Mouse (Mus musculus): ENCODE results near the gene Drg1. TPM values are rescaled to one million over a fixed set of nuclear protein-coding genes. Genes with fewer than 3 reads are reported as not detected.

The Drg1 gene
- total RNA-seq, 4 experiments from 2014 or later: 95.6 to 98.8 (median 96.9) TPM

DNA sequence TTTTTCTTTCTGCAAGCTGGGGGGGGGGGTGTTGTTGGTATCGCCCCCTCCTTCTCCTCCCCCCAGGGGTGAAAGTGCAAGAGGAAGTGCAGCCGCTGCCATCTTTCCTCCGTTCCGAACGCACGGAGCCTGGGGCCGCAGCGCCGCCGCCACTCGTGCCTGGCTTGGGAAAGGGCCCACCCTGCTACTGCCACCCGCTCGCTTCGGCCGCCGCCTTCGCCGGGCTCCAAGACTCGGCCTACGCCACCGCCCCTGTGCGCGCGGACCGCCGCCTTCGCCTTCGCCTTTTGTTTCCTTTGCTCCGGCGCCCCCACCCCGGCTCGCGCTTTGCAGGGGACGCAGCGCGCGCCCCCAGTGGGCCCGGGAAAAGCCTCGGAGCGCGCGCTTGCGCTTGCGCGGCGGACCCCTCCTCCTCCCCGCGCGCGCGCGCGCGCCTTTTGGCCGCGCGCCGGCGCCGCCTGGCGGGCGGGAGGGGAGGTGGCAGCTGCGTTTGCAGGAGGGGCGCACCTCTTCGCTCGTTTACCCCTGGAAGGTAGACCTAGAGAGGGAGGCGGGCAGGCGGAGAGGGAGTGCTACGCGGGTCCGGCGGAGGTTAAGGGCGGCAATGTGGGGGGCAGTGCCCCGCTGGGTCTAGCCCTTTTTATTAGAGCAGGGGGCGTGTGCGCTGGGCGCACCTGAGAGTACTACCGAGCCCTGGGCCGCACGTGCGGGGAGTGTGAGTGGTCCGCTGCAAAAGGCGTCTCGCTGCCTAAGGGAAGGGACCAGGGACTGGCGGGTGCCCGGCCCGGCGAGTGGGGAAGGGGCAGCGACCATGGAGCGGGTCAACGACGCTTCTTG, 23.8 kb upstream of the Drg1 start:
- DNase-seq (ENCODE audit: low spot score in 2 of 2): peak; percentile 82 to 83

DNA sequence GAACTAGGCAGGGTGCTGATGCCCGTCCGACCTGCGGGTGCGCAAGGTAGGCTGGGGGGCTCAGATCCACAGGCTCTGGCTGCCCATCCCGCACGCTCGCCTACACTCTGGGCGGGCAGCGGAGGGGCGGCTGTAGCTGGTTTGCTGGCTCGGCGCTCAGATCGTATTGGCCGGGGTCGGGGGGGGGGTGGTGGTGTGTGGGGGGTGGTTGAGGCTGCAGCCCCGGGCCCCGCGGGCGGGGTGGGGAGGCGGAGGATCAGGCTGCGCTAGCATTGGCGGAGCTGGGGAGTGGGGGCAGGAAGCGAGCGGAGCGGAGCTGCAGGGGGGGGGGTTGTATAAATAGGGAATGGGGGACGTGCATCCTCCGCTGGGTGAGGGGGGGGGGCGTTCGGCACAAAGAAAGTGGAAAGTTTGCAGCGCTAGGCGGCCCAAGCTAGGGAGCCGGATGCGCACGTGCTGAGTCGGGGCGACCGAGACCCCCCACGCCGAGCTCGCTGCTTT, 23.1 kb upstream of the Drg1 start:
- DNase-seq (ENCODE audit: low spot score in 2 of 2): peak in 1 of 2 experiments; percentile 76

DNA sequence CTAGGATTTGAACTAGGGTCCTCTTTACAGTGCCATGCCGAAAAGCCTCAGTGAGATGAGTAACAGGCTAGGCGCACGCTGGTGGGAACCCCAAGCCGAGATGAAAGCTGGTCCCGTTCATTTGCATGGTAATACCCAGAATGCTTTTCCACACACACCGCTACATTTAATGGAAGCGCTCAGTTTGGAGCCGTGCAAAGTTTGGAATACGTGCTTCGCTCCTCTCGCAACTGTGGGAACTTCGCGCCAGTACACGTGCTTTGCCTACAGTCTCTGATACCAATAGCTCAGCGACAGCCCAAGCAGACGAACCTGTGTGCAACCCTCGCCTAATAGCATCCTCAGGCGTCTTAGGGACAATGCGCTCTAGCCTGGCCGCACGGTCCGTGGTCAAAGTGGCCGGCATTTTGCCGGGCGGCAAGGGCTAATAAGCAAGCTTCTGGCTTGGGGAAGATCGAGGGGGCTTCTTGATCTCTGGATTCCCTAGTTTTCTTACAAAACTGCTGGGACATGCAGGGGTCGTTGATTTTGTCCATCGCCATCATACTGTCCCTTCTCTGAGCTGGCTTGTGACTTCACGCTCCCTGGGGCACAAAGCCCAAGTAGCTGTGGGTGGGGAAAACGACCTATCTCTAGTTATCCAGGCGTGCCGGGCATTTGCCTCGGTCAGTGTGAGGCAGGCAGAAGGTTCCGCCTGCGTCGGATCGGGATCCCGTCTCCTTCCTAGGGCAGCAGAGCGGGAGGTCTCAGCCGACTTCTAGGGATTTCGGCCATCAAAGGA, 22.5 kb upstream of the Drg1 start, which contains the start of gene Patz1:
Gene Patz1 (plus strand): TSS at position 354 of the 781 bp plus-strand sequence.
- peak in 1 of 2 experiments; percentile 59 for DNase-seq (ENCODE audit: low spot score in 2 of 2)

DNA sequence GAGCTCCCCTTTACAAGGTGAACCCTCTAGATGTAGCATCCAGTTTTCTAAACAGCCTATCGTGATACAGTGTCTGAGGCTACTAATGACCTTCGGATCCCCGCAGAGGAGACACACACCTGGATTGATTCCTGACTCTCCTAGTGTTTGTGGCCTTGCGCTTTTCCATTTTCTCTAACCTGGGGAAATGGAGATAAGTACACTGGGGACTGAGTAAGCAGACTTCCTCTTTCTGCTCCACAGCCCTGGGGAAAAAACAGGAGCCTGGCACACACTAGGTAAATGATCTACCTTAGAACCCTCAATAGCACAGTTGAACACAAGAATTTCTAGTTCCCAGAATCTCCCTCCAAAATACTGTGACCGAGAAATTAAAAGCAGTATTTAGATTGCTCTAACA, 21.7 kb upstream of the Drg1 start:
- DNase-seq (ENCODE audit: low spot score in 2 of 2): no peak

DNA sequence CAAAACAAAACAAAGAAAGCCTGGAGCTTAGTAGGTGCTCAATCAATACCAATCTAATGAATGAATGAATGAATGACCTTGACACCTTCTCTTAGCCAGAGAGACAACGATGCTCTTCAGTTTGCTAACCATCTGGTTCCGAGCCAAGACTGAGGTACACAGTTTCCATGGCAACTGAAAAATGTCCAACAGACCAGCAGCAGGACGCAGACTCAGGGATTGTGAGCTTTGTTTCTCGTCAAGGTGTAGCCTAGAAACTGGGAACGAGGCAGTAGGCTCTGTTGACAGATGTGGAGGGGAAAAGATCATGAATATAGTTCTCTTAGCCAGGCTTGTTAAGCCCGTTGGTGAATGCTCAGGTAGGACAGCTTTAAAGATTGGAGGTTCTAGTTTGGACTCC, 20.9 kb upstream of the Drg1 start:
- DNase-seq (ENCODE audit: low spot score in 2 of 2): no peak

DNA sequence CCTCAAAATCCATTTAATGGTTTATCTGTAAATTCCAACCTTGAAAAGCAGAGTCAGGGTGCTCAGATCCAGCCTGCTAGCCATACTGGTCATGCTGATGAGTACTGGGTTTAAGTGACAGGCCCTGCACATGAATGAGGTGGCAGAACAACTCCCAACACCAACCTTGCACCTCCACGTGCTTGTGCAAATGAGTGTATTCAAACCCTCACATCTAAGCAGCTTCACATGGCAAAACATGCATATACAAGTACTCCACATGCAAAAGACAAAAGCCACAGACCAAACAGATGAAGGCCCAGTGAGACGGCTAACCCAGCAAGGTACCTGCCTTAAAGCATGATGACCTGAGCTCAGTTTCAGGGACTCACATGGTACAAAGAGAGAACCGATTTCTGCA, 19.7 kb upstream of the Drg1 start:
- DNase-seq (ENCODE audit: low spot score in 2 of 2): no peak

DNA sequence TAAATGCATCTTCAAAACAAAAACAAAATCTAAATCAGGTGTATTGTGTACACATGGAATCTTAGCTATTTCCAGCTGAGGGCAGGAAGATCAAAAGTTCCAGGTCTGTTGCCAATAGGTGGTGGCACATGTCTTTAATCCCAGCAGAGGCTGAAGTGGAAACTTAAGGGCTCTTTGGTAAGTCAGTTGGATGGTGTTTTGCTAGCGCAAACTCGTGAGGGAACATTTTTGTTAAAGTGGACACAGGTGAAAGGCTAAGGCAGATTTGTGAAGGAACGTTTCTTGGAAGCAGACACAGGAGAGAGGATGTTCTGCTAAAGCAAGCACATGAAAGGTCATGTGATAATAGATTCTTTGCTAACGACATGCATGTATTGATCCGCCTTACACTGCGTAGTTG, 17.4 kb upstream of the Drg1 start:
- no peak for DNase-seq (ENCODE audit: low spot score in 2 of 2)

DNA sequence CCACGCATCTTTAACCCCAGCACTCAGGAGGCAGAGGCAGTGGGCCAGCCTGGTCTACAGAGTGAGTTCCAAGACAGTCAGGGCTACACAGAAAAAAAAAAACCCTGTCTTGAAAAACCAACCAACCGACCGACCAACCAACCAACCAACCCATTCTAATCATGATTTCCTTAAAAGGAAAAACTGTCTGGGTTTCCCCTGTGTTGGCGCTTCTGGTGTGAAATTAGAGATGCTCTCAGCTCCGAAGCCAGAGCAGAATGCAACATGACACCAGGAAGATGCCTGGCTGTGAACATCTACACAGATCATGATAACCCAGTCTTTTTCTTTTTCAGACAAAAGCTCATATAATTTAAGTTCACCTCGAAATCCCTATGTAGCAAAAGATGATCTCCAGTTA, 16.7 kb upstream of the Drg1 start:
- DNase-seq (ENCODE audit: low spot score in 2 of 2): no peak

DNA sequence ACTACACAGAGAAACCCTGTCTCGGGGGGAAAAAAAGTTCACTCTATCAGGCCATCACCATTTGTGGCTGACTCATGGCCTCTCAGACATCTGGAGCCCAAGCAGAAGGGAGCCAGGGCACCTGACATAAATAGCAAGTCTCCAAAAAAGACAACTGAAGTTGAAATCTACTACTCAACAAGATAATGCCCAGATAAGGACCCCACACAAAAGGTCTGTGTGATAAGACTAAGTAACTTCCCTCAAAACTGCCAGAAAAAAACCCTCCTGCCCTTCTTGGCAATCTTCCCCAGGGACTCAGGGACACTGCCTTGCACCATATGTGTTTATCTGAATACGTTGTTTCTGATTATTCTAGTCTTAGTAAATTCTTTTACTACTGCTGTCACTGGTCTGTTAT, 13.5 kb upstream of the Drg1 start:
- DNase-seq (ENCODE audit: low spot score in 2 of 2): no peak

DNA sequence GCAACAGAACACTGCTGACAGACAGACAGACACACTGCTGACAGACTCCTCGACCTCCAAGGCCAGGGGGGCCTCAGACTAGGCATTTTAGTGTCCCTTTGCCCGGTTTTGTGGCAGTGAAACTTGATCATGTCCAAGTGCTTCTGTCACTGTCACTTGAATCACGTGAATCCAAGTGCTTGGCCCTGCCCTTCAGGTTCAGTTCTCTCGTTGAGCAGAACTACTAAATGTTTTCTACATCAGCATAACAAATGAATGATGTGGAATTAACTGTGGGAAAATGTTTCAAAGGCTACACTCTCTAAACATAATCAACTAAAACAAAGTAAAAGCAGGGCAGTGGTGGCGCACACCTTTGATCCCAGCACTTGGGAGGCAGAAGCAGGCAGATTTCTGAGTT, 12.1 kb upstream of the Drg1 start:
- no peak for DNase-seq (ENCODE audit: low spot score in 2 of 2)

DNA sequence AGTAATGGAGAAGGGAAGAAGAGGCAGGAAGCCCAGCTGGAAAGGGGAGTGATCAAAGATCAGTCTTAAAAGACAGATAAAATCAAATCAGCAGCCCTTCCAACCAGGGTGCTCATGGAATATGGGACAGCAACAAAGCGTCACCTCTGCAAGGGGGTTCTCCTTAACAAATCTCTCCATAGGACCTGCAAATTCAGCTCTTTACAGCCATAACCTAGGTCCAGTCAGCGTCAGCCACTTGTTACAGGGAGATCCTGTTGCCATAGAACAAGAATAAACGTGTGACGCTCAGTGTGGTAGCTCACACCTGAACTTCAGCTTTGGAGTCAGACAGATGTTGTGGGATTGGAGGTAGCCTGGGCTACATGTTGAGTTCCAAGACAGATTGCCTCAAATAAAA, 3.0 kb upstream of the Drg1 start:
- no peak for DNase-seq (ENCODE audit: low spot score in 2 of 2)

DNA sequence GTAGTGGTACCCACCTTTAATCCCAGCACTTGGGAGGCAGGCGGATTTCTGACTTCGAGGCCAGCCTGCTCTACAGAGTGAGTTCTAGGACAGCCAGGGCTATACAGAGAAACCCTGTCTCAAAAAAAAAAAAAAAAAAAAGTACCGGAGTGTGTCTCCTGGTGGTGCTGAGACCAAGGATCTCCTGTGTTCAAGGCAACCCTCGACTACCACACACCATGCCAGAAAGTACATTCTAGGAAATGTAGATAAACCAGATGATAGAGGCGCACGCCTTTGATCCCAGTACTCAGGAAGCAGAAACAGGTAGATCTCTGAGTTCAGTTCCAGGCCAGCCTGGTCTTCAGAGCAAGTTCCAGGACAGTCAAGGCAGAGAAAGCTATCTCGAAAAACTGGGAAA, 918 bp upstream of the Drg1 start:
- DNase-seq (ENCODE audit: low spot score in 2 of 2): no peak

DNA sequence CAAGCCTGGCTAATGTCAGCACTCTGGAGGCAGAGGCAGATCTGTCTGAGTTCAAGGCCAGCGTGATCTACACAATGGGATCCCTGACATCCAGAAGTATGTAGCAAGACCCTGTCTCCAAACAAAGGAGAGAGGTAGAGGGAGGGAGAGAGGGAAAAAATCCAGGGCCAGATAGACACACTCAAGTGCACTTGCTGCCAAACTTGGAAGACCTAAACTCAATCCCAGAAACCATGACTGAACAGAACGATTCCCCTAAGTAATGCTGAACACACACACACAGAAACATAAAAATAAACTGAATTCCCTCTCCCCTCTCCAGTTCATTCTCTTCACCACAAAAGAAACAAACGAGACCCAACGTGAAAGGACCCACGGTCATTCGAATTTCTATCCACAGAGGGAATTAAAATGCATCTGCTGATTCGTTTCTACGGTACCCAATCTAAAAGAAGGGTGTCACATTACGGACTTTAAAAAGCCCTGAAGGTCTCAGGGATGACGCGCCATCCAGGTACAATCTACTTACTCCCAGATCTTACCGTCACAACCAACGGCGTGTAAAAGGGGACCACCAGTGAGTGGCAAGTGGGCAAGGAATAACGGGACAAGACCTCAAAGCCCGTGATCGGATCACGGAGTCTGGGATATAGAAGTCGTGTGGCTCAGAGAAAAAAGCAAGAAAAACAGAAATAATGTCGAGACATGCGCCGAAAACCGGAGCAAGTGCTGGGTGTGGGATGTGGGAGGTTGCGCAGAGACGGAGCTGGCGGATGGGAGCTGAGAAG, 730 bp downstream of the Drg1 start:
- peak in 1 of 2 experiments; percentile 26 for DNase-seq (ENCODE audit: low spot score in 2 of 2)

DNA sequence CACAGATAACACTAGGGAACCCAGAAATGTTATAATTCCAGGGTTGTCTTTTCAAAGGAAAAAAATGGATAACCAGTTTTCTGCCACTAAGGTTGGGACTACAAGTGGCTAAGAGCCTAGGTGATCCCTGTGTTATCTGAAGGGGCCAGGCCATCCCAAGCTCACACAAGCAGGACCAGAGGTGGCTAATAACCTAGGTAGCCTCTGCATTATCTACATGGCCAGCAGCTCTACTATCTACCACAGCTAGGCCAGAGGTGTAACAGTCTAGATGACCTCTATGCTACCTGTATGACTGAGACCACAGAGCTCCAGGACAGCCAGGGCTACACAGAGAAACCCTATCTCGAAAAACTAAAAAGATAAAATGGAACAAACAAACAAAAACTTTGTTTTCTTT, 6.7 kb downstream of the Drg1 start:
- DNase-seq (ENCODE audit: low spot score in 2 of 2): no peak

DNA sequence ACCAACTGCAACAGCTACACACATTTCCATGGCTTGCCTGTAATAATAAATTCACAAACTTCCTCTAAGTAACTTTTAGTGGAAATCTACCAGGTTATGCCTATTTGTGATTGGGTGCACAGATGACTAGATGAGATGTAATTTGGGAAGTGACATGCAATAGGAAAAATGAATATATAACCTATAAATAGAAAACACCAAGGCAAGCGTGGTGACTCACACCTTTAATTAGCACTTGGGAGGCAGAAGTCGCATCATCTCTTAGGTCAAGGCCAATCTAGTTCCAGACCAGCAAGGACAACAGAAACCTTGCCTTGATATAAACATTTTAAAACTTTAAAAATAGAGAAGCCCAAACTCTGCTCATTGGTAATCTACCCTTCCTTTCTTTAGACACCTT, 18.8 kb downstream of the Drg1 start:
- DNase-seq (ENCODE audit: low spot score in 2 of 2): no peak

DNA sequence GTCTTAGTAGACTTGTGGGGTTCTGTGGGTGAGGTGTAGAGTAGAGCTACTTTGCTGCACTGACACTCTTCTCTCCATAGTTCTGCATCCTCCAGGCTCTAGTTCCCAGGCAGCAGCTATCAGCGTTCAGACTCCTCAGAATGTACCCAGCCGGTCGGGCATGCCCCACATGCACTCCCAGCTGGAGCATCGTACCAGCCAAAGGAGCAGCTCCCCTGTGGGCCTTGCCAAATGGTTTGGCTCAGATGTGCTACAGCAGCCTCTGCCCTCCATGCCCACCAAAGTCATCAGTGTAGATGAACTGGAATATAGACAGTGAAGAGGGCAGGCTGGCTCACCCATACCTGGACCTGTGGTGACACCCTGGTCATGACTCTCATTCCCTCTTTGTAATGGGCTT, 22.4 kb downstream of the Drg1 start:
- no peak for DNase-seq (ENCODE audit: low spot score in 2 of 2)

DNA sequence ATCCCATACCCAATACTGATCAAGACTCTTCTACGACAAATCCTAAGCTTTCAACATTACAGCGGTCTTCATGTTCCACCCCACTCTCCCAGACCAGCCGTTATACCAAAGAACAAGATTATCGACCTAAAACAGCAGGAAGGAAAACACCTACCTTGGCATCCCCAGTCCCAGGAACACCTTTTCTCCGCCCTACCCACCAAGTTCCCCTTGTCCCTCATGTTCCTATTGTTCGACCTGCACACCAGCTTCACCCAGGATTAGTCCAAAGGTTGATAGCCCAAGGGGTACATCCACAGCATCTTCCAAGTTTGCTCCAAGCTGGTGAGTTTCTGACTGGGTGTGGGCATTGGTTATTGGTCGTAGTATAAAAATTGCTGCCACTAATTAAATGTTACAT, 23.8 kb downstream of the Drg1 start:
- no peak for DNase-seq (ENCODE audit: low spot score in 2 of 2)

DNA sequence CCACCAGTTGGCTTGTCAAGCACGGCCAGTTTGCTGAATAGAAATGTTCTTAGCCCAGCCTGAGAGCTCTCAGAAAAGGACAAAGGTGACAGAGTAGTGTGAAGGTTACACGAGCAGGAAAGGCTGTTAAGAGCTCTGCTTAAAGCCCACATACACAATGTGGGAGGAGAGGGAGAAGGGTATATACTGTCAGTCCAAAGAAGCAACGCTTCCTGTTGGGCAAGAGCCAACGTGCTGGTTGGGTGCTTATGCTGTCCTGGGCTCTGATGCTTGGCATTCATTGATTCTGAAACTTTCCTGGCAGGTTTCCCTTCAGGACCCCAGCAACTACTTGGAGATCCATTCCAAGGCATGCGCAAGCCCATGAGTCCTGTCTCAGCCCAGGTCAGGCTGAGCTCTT, 30.9 kb downstream of the Drg1 start:
- no peak for DNase-seq (ENCODE audit: low spot score in 2 of 2)

DNA sequence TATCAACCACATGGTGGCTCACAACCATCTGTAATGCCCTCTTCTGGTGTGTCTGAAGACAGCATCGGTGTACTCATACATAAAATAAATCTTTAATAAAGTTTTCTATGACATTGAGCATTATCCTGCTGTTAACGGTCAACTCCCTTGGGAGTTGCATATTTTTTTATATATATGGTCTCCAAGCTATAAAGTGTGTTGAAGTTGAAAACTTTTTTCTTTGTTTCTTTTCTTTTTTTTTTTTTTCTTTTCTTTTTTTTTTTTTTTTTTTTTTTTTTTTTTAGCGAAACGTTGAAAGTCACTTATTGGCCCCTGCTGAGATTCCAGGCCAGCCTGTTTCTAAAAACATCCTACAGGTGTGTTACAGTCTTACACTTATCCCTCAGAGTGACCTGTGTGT, 32.5 kb downstream of the Drg1 start:
- DNase-seq (ENCODE audit: low spot score in 2 of 2): no peak

DNA sequence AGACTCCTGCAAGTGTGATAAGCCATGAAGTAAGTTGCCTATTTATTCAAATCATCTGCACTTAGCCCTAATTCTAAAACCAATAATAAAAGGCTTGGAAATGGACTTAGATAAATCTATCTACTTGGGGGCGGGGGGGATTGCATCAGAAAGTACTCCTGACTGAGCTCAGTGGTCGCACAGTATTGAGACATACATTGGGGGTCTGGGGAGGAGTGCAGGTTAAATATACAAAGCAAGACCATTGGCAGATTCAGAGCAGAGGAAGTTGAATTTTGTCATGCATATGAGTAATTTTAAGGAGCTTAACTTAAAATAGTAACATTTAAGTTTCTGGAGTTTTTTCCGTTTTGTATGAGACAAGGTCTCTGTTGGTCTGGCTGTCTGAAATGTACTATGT, 34.0 kb downstream of the Drg1 start:
- DNase-seq (ENCODE audit: low spot score in 2 of 2): no peak

DNA sequence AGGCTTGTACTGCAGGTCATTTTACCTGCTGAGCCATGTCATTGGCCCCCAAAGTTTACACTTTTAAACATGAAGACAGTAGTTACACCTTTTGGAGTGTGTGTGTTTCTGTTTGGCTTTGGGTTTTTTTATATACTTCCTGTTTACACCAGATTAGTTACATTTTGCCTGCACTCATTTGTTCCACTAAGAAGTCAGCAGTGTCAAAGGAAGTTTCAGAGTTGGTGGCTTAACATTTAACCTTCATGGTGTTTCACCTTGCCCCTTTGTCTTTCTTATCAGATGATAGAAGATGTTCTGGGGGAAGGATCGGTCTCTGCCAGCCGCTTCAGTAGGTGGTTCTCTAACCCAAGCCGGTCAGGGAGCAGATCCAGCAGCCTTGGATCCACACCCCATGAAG, 39.1 kb downstream of the Drg1 start:
- no peak for DNase-seq (ENCODE audit: low spot score in 2 of 2)

DNA sequence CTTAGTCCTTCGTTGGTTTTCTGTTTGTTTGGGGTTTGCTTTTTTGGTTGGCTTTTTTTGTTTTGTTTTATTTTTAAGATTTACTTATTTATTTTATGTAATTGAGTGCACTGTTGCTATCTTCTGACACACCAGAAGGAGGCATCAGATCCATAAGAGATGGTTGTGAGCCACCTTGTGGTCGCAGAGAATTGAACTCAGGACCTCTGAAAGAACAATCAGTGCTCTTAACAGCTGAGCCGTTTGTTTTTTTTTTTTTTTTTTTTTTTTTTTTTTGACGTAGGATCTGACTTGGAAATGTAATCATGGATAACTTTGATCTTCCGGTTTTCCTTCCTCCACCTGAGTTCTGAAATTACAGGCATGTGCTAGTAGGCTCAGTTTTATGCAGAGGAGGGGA, 43.1 kb downstream of the Drg1 start:
- DNase-seq (ENCODE audit: low spot score in 2 of 2): no peak
